Mouse (Mus musculus): ENCODE measurements at regions not wholly inside any gene's neighbourhood (a gene's known extent, or its start where the extent isn't known, plus 50 kb on each side); places are given as distances from the start of the nearest gene placed in this dataset.

DNA sequence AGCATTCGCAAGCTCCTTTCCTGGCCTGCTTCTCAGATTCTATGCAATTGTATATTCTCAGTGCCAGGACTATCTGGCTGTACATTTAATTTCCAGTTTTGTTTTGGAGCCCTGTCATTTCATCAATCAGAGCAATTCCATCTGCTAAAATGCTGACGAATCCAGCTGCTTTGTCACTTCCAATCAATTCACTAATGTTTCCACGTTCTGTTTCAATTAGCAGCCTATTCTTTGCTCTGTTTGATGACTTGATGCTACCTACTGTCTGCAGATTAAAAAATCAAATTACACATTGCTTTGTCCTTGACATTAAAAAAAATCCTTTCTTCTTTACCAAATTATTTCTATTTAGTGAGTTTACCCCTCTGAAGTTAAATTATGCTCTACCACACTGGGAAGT, 71.2 kb downstream of the Cavin2 start:
- TF ChIP-seq CTCF (IDR thresholded peaks at IDR 0.05; ENCODE audit: borderline replicate concordance, insufficient read depth, low read depth, low read length) (no peak), POLR2A (IDR thresholded peaks at IDR 0.05; ENCODE audit: borderline replicate concordance, insufficient read depth, low read length) (no peak)

Measured in cerebellum, adult 2 months (tissue).